Mouse (Mus musculus): Measurements from ENCODE around the gene Foxc1.

DNA sequence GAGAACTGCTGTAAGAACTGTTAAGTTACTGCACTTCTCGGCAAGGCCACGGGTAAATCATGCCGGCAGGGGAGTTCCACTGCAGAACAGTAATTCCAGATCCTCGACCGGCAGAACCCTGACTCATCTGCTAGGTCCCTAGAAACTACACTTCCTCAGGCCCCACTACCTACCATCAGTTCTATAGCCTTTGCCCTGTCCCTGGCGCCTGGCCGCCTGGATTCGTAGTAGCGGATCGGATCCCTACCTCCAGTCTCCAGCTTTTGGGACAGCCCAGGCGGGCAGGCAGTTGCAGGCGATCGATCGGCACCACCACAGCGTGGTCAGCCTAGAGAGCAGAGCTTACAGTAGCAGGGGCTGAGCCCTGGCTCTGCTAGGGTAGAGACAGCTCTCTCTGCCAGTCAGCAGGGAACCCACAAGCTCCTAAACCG, 14.2 kb downstream of the Foxc1 start:
- TF ChIP-seq POLR2A (IDR thresholded peaks at IDR 0.05; ENCODE audit: low read depth, low read length) (no peak), CTCF (IDR thresholded peaks at IDR 0.05; ENCODE audit: extremely low read depth, insufficient read length, insufficient replicate concordance, low read depth, low read length) (no peak)
